Mouse (Mus musculus) intestine, embryonic 16.5 days (tissue): ENCODE results near the gene Rrad. TPM values are rescaled to one million over a fixed set of nuclear protein-coding genes. Genes with fewer than 3 reads are reported as not detected.
A peak's percentile ranks its signal among the peaks of the same experiment; 100 is the strongest.

ENCODE experiments used
- ATAC-seq: fragments of 200-750 bp; cut with Nextera tagmentation; 2 replicates; pipeline ENCODE4 v1.8.0; 2017; ENCODE audit warnings: moderate TSS enrichment, moderate library complexity
- H3K27ac ChIP-seq: fragments of 300-500 bp; sonication (generic); 2 replicates; pipeline ENCODE4 v1.5.1; 2014; ENCODE audit warnings: mild to moderate bottlenecking, low read length
- H3K27me3 ChIP-seq: fragments of 300-500 bp; sonication (generic); replicated peaks from 2 replicates; pipeline ENCODE4 v1.6.1; 2014; ENCODE audit warnings: low read length, control low read depth, mixed read lengths; ENCODE audit not compliant: control insufficient read depth, insufficient read depth
- H3K36me3 ChIP-seq: fragments of 300-500 bp; sonication (generic); 2 replicates; pipeline ENCODE4 v1.6.1; 2014; ENCODE audit warnings: low read length, control low read depth; ENCODE audit not compliant: control insufficient read depth, insufficient read depth
- H3K4me1 ChIP-seq: fragments of 300-500 bp; sonication (generic); 2 replicates; pipeline ENCODE4 v1.6.1; 2014; ENCODE audit warnings: low read length, control low read depth, mixed read lengths; ENCODE audit not compliant: control insufficient read depth, insufficient read depth
- H3K4me2 ChIP-seq: fragments of 300-500 bp; sonication (generic); 2 replicates; pipeline ENCODE4 v1.6.1; 2014; ENCODE audit warnings: low read depth, low read length, control low read depth
- H3K4me3 ChIP-seq: fragments of 300-500 bp; sonication (generic); 2 replicates; pipeline ENCODE4 v1.5.1; 2014; ENCODE audit warnings: mild to moderate bottlenecking, low read length
- H3K9ac ChIP-seq: fragments of 300-500 bp; sonication (generic); 2 replicates; pipeline ENCODE4 v1.6.1; 2014; ENCODE audit warnings: low read depth, low read length
- H3K9me3 ChIP-seq: fragments of 300-500 bp; sonication (generic); 2 replicates; pipeline ENCODE4 v1.6.1; 2016; ENCODE audit warnings: low read length, control low read depth; ENCODE audit not compliant: control insufficient read depth
- WGBS: fragments of 180-500 bp; shearing (Covaris S2); extraction: QIAGEN DNeasy Blood & Tissue Kit; methylation state at CpG from one replicate; pipeline ENCODE4 v1.1.7; 2014; 5-methylcytosine and 5-hydroxymethylcytosine counted together
- polyA plus RNA-seq: library from polyadenylated mRNA; unstranded; fragments of >200 nt; fragmentation: Nextera tagmentation; extraction: Ambion mirVana; gene quantifications from 2 replicates; pipeline ENCODE4 v1.2.1, GENCODE M21; 2015

Gene Rrad
- polyA plus RNA-seq, 1 experiment from 2014 or later = 4.6 TPM

- H3K4me2 ChIP-seq = peak overlapping the region; percentile 86
- H3K9me3 ChIP-seq = no peaks in the 10 kb centered on the region
- H3K9ac ChIP-seq = peak overlapping the region; percentile 76; the same call in 1 of the 2 replicates
- no peak overlapping the region for H3K27ac ChIP-seq
- peak overlapping the region; percentile 73 for H3K4me3 ChIP-seq
- ATAC-seq = no peak
- peaks cover 11% of the 10 kb centered on the region for H3K36me3 ChIP-seq
- WGBS = 58% methylated on average over 6 of the region's 6 CpGs
- H3K4me1 ChIP-seq = peaks cover 12% of the 10 kb centered on the region
- no peaks in the 10 kb centered on the region for H3K27me3 ChIP-seq
These were observed 38.6 kb downstream of the Rrad start for GRCm38 (mm10) chr8:104592566-104592965.

DNA sequence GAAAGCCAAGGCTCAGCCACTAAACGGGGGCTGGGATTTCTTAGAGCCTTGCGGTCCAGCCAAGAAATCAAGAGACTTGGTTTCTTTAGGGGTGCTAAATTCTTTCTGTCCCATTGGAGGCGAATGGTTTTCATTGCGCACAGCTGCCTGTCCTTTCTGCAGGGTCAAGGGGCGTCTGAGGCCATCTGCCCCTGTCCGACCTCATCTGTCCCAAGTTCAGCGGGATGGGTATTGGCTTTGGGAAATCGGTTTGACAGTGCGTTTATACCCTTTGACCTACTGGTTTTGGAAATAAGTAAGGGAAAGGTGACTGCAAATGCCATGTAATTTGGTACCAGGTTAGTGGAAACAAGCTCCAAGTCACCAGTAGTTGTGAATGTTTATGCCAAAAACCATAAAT is 39.3 kb downstream of the Rrad start:
- ATAC-seq = no peak
- Histone ChIP-seq H3K4me3 (peak overlapping the region; percentile 73), H3K4me1 (peaks cover 12% of the 10 kb centered on the region)

GRCm38 (mm10) chr8:104591133-104591834 is 39.8 kb downstream of the Rrad start, which contains the start of gene Pdp2:
Pdp2 (plus strand) TSS chr8:104591451.
- Histone ChIP-seq H3K9ac (peak within 1 kb of the TSS; percentile 76), H3K4me2 (peak within 1 kb of the TSS; percentile 86), H3K4me3 (peak within 1 kb of the TSS; percentile 73), H3K27ac (peak within 1 kb of the TSS; percentile 91), H3K9me3 (no peaks in the 10 kb centered on the region), H3K4me1 (peaks cover 12% of the 10 kb centered on the region), H3K36me3 (peaks cover 11% of the 10 kb centered on the region), H3K27me3 (no peaks in the 10 kb centered on the region)
- under 1% methylated on average over 44 of the region's 44 CpGs for WGBS
- peak; percentile 99 for ATAC-seq

More for the DNA sequence above, 39.3 kb downstream of the Rrad start:
- Histone ChIP-seq H3K9ac (peak overlapping the region; percentile 76), H3K27ac (peak overlapping the region; percentile 91), H3K4me2 (peak overlapping the region; percentile 86), H3K27me3 (no peaks in the 10 kb centered on the region), H3K9me3 (no peaks in the 10 kb centered on the region), H3K36me3 (peaks cover 11% of the 10 kb centered on the region)
- under 1% methylated on average over 9 of the region's 9 CpGs for WGBS

GRCm38 (mm10) chr8:104590284-104590683 is 40.8 kb downstream of the Rrad start:
- Histone ChIP-seq H3K27ac (no peak overlapping the region), H3K4me1 (peaks cover 12% of the 10 kb centered on the region), H3K9ac (no peak overlapping the region), H3K27me3 (no peaks in the 10 kb centered on the region), H3K9me3 (no peaks in the 10 kb centered on the region), H3K36me3 (peaks cover 11% of the 10 kb centered on the region), H3K4me2 (no peak overlapping the region), H3K4me3 (no peak overlapping the region)
- no peak for ATAC-seq
- 89% methylated on average over 3 of the region's 3 CpGs for WGBS

- H3K27ac ChIP-seq = no peak overlapping the region
- H3K4me2 ChIP-seq = no peak overlapping the region
- no peaks in the 10 kb centered on the region for H3K27me3 ChIP-seq
- WGBS = 60% methylated on average over 1 of the region's 1 CpGs
- no peak overlapping the region for H3K4me3 ChIP-seq
- no peaks in the 10 kb centered on the region for H3K4me1 ChIP-seq
- ATAC-seq = no peak
- H3K36me3 ChIP-seq = no peaks in the 10 kb centered on the region
- no peaks in the 10 kb centered on the region for H3K9me3 ChIP-seq
- H3K9ac ChIP-seq = no peak overlapping the region
These were observed 46.6 kb downstream of the Rrad start for GRCm38 (mm10) chr8:104584522-104584921.

Other genes with a start within 250 kb of the Rrad start
- gene Cmtm4, start 235.5 kb downstream of the Rrad start, polyA plus RNA-seq = 4.2 and 5.1 TPM in 2 replicates
- 38.7 and 39.7 TPM in 2 replicates for gene Dync1li2, start 188.3 kb downstream of the Rrad start, polyA plus RNA-seq
- gene Terb1, start 121.4 kb downstream of the Rrad start, polyA plus RNA-seq = 0.07 and 0.21 TPM in 2 replicates
- gene Nae1, start 96.7 kb downstream of the Rrad start, polyA plus RNA-seq = 61.2 and 71.3 TPM in 2 replicates
- gene Car7, start 96.6 kb downstream of the Rrad start, polyA plus RNA-seq = 1.2 and 1.4 TPM in 2 replicates
- 18.2 and 18.4 TPM in 2 replicates for gene Pdp2, start 39.9 kb downstream of the Rrad start, polyA plus RNA-seq
- 0.31 and 0.36 TPM in 2 replicates for gene Cdh16, start 6.9 kb downstream of the Rrad start, polyA plus RNA-seq
- 93.6 and 94.9 TPM in 2 replicates for gene Ciao2b, start 10.6 kb upstream of the Rrad start, polyA plus RNA-seq
- 8.0 and 8.7 TPM in 2 replicates for gene Ces2a, start 102.7 kb upstream of the Rrad start, polyA plus RNA-seq
- 0.92 and 0.95 TPM in 2 replicates for gene Ces2b, start 200.2 kb upstream of the Rrad start, polyA plus RNA-seq
- 2.5 and 2.7 TPM in 2 replicates for gene Ces2c, start 215.7 kb upstream of the Rrad start, polyA plus RNA-seq